In genomic region chr5:108677605-108678295, GRCm38 (mm10) we compare ENCODE assay signal across 8 mouse cellular contexts. TPM values are rescaled to one million over a fixed set of nuclear protein-coding genes. Genes with fewer than 3 reads are reported as not detected.
A peak's percentile ranks its signal among the peaks of the same experiment; 100 is the strongest.
DNase-seq lines count a peak whose midpoint lies in the region; ATAC-seq and TF ChIP-seq lines count a peak whose summit lies in the region.

No protein-coding gene starts in this region.

- no peak for TF ChIP-seq CTCF in cortical plate, adult 2 months (IDR thresholded peaks at IDR 0.05; ENCODE audit: extremely low read depth, insufficient read depth, low read length)
- TF ChIP-seq CTCF in kidney, postnatal 0 days (IDR thresholded peaks at IDR 0.05; ENCODE audit: low read depth): no peak

- peak overlapping the region; percentile 92 for H3K27ac ChIP-seq in cortical plate, adult 2 months (ENCODE audit: insufficient read depth, low read length)
- peak overlapping the region; percentile 88 for H3K27ac ChIP-seq in heart, embryonic 10.5 days
- peak overlapping the region; percentile 64 for H3K27ac ChIP-seq in kidney, postnatal 0 days
- H3K27ac ChIP-seq in limb, embryonic 15.5 days: peak overlapping the region; percentile 86
- peak overlapping the region; percentile 62 for H3K27ac ChIP-seq in neural tube, embryonic 12.5 days

- peak overlapping the region; percentile 54 for H3K4me2 ChIP-seq in kidney, postnatal 0 days (ENCODE audit: low read length)
- peak overlapping the region; percentile 56 for H3K4me2 ChIP-seq in limb, embryonic 15.5 days
- H3K4me2 ChIP-seq in neural tube, embryonic 12.5 days (replicated peaks): peak overlapping the region; percentile 62

- H3K36me3 ChIP-seq in heart, embryonic 10.5 days: peaks cover 14% of the 10 kb centered on the region; the same call in 1 of the 2 replicates
- H3K36me3 ChIP-seq in kidney, postnatal 0 days (ENCODE audit: insufficient read depth, low read length): 0 out of 2 replicates have a peak, but pooled peaks cover 3% of the 10 kb centered on the region
- H3K36me3 ChIP-seq in limb, embryonic 15.5 days: peaks cover 13% of the 10 kb centered on the region
- no peaks in the 10 kb centered on the region for H3K36me3 ChIP-seq in neural tube, embryonic 12.5 days

- peak overlapping the region; percentile 54 for H3K9ac ChIP-seq in kidney, postnatal 0 days (ENCODE audit: low read depth, low read length)
- H3K9ac ChIP-seq in limb, embryonic 15.5 days: 0 out of 2 replicates have a peak overlapping the region, but pooled peaks have one; percentile 1
- peak overlapping the region; percentile 55 for H3K9ac ChIP-seq in neural tube, embryonic 12.5 days

- peak; percentile 50 for DNase-seq in gastrocnemius, postnatal 10 days
- no peak for DNase-seq in gastrocnemius, adult 8-10 months (ENCODE audit: low spot score in 2 of 2)
- DNase-seq in heart, embryonic 10.5 days (ENCODE audit: low spot score): peak; percentile 94
- DNase-seq in kidney, postnatal 0 days (ENCODE audit: low spot score): peak; percentile 81
- no peak for DNase-seq in B cell, adult 2 months

- 3% methylated on average over 25 of the region's 25 CpGs for WGBS in heart, embryonic 10.5 days
- WGBS in kidney, postnatal 0 days: 5% methylated on average over 25 of the region's 25 CpGs
- 6% methylated on average over 25 of the region's 25 CpGs for WGBS in limb, embryonic 15.5 days
- 3% methylated on average over 25 of the region's 25 CpGs for WGBS in neural tube, embryonic 12.5 days

- H3K4me3 ChIP-seq in cortical plate, adult 2 months (ENCODE audit: insufficient read depth, low read length): peak overlapping the region; percentile 11; the same call in 1 of the 2 replicates
- peak overlapping the region; percentile 58 for H3K4me3 ChIP-seq in heart, embryonic 10.5 days
- H3K4me3 ChIP-seq in kidney, postnatal 0 days (replicated peaks; ENCODE audit: low read depth, low read length): peak overlapping the region; percentile 21
- peak overlapping the region; percentile 38 for H3K4me3 ChIP-seq in limb, embryonic 15.5 days
- H3K4me3 ChIP-seq in neural tube, embryonic 12.5 days: peak overlapping the region; percentile 32

- H3K4me1 ChIP-seq in cortical plate, adult 2 months (ENCODE audit: control insufficient read depth, insufficient read depth, low read length): peaks cover 5% of the 10 kb centered on the region; the same call in 1 of the 2 replicates
- peaks cover 17% of the 10 kb centered on the region for H3K4me1 ChIP-seq in heart, embryonic 10.5 days
- peaks cover 13% of the 10 kb centered on the region; the same call in 1 of the 2 replicates for H3K4me1 ChIP-seq in kidney, postnatal 0 days (replicated peaks; ENCODE audit: insufficient read depth, low read length)
- peaks cover 16% of the 10 kb centered on the region for H3K4me1 ChIP-seq in limb, embryonic 15.5 days
- peaks cover 11% of the 10 kb centered on the region; the same call in 1 of the 2 replicates for H3K4me1 ChIP-seq in neural tube, embryonic 12.5 days

- ATAC-seq in kidney, postnatal 0 days (replicated peaks; ENCODE audit: low FRiP score, low read depth): peak; percentile 52
- peak; percentile 75 for ATAC-seq in limb, embryonic 15.5 days (ENCODE audit: insufficient number of reproducible peaks, low FRiP score, low TSS enrichment, low read depth)
- peak; percentile 91 for ATAC-seq in neural tube, embryonic 12.5 days (ENCODE audit: low FRiP score, low read depth)

- peak; percentile 9; the same call in 1 of the 2 replicates for TF ChIP-seq POLR2A in cortical plate, adult 2 months (IDR thresholded peaks at IDR 0.05; ENCODE audit: extremely low read depth, insufficient read depth, low read length)

- H3K9me3 ChIP-seq in heart, embryonic 10.5 days: no peaks in the 10 kb centered on the region
- no peaks in the 10 kb centered on the region for H3K9me3 ChIP-seq in kidney, postnatal 0 days (replicated peaks; ENCODE audit: low read length)
- no peaks in the 10 kb centered on the region for H3K9me3 ChIP-seq in limb, embryonic 15.5 days
- H3K9me3 ChIP-seq in neural tube, embryonic 12.5 days: no peaks in the 10 kb centered on the region

- H3K27me3 ChIP-seq in heart, embryonic 10.5 days (ENCODE audit: insufficient read depth, poor library complexity, severe bottlenecking): no peaks in the 10 kb centered on the region
- H3K27me3 ChIP-seq in kidney, postnatal 0 days (ENCODE audit: insufficient read depth, low read length): no peaks in the 10 kb centered on the region
- H3K27me3 ChIP-seq in limb, embryonic 15.5 days: no peaks in the 10 kb centered on the region
- H3K27me3 ChIP-seq in neural tube, embryonic 12.5 days (replicated peaks): no peaks in the 10 kb centered on the region

RNA-seq across cellular contexts. Expression of gene Slc26a1, which starts 2.4 kb away (rescaled TPM):
- total RNA-seq in gastrocnemius, postnatal 10 days (2021): under 1 TPM; 0.07 to 0.20 TPM
- not detected for total RNA-seq in gastrocnemius, adult 8-10 months (2022)
- 1.2 and 1.4 TPM in 2 replicates for polyA plus RNA-seq in cortical plate, adult 2 months (2012; rRNA removed)
- 0.58 and 0.85 TPM in 2 replicates for polyA plus RNA-seq in heart, embryonic 10.5 days (2016; fragmentation: Nextera tagmentation; extraction: Ambion mirVana)
- polyA plus RNA-seq in kidney, postnatal 0 days (2015; fragmentation: Nextera tagmentation; extraction: Ambion mirVana): 8.5 and 10.1 TPM in 2 replicates
- 0.56 and 0.81 TPM in 2 replicates for polyA plus RNA-seq in limb, embryonic 15.5 days (2015; fragmentation: Nextera tagmentation; extraction: Ambion mirVana)
- polyA plus RNA-seq in neural tube, embryonic 12.5 days (2016; fragmentation: Nextera tagmentation; extraction: Ambion mirVana): 1.2 and 1.6 TPM in 2 replicates

RNA-seq across cellular contexts. Expression of gene Dgkq, which starts 8.3 kb away (rescaled TPM):
- total RNA-seq in gastrocnemius, postnatal 10 days (2021): 1 to 10 TPM; 3.7 to 8.3 TPM
- 1 to 10 TPM; 2.6 to 4.6 (median 3.1) TPM for total RNA-seq in gastrocnemius, adult 8-10 months (2022)
- 54.6 and 58.7 TPM in 2 replicates for polyA plus RNA-seq in cortical plate, adult 2 months (2012; rRNA removed)
- 7.9 and 8.5 TPM in 2 replicates for polyA plus RNA-seq in heart, embryonic 10.5 days (2016; fragmentation: Nextera tagmentation; extraction: Ambion mirVana)
- 6.5 and 6.9 TPM in 2 replicates for polyA plus RNA-seq in kidney, postnatal 0 days (2015; fragmentation: Nextera tagmentation; extraction: Ambion mirVana)
- 15.7 and 17.1 TPM in 2 replicates for polyA plus RNA-seq in limb, embryonic 15.5 days (2015; fragmentation: Nextera tagmentation; extraction: Ambion mirVana)
- polyA plus RNA-seq in neural tube, embryonic 12.5 days (2016; fragmentation: Nextera tagmentation; extraction: Ambion mirVana): 19.8 and 23.5 TPM in 2 replicates

RNA-seq across cellular contexts. Expression of gene Fgfrl1, which starts 14.4 kb away (rescaled TPM):
- 10 to 100 TPM; 67.3 to 80.5 TPM for total RNA-seq in gastrocnemius, postnatal 10 days (2021)
- 10 to 100 TPM; 23.6 to 25.6 (median 24.4) TPM for total RNA-seq in gastrocnemius, adult 8-10 months (2022)
- 35.3 and 35.7 TPM in 2 replicates for polyA plus RNA-seq in cortical plate, adult 2 months (2012; rRNA removed)
- polyA plus RNA-seq in heart, embryonic 10.5 days (2016; fragmentation: Nextera tagmentation; extraction: Ambion mirVana): 29.0 and 31.3 TPM in 2 replicates
- 23.2 and 25.1 TPM in 2 replicates for polyA plus RNA-seq in kidney, postnatal 0 days (2015; fragmentation: Nextera tagmentation; extraction: Ambion mirVana)
- polyA plus RNA-seq in limb, embryonic 15.5 days (2015; fragmentation: Nextera tagmentation; extraction: Ambion mirVana): 32.0 and 36.1 TPM in 2 replicates
- polyA plus RNA-seq in neural tube, embryonic 12.5 days (2016; fragmentation: Nextera tagmentation; extraction: Ambion mirVana): 19.1 and 20.7 TPM in 2 replicates

RNA-seq across cellular contexts. Expression of gene Idua, which starts 17.6 kb away (rescaled TPM):
- total RNA-seq in gastrocnemius, postnatal 10 days (2021): 1 to 10 TPM; 6.3 to 8.0 TPM
- 1 to 10 TPM; 8.3 to 9.8 (median 9.2) TPM for total RNA-seq in gastrocnemius, adult 8-10 months (2022)
- polyA plus RNA-seq in cortical plate, adult 2 months (2012; rRNA removed): 24.0 and 29.1 TPM in 2 replicates
- 15.1 and 16.3 TPM in 2 replicates for polyA plus RNA-seq in heart, embryonic 10.5 days (2016; fragmentation: Nextera tagmentation; extraction: Ambion mirVana)
- 6.3 and 7.4 TPM in 2 replicates for polyA plus RNA-seq in kidney, postnatal 0 days (2015; fragmentation: Nextera tagmentation; extraction: Ambion mirVana)
- 17.8 TPM in 2 replicates for polyA plus RNA-seq in limb, embryonic 15.5 days (2015; fragmentation: Nextera tagmentation; extraction: Ambion mirVana)
- 8.0 and 8.2 TPM in 2 replicates for polyA plus RNA-seq in neural tube, embryonic 12.5 days (2016; fragmentation: Nextera tagmentation; extraction: Ambion mirVana)

RNA-seq across cellular contexts. Expression of gene Tmem175, which starts 48.2 kb away (rescaled TPM):
- total RNA-seq in gastrocnemius, postnatal 10 days (2021): 1 to 10 TPM; 6.8 to 7.8 TPM
- 1 to 10 TPM; 6.9 to 9.2 (median 8.0) TPM for total RNA-seq in gastrocnemius, adult 8-10 months (2022)
- 62.8 and 67.4 TPM in 2 replicates for polyA plus RNA-seq in cortical plate, adult 2 months (2012; rRNA removed)
- polyA plus RNA-seq in heart, embryonic 10.5 days (2016; fragmentation: Nextera tagmentation; extraction: Ambion mirVana): 20.3 and 23.2 TPM in 2 replicates
- 27.8 and 28.1 TPM in 2 replicates for polyA plus RNA-seq in kidney, postnatal 0 days (2015; fragmentation: Nextera tagmentation; extraction: Ambion mirVana)
- polyA plus RNA-seq in limb, embryonic 15.5 days (2015; fragmentation: Nextera tagmentation; extraction: Ambion mirVana): 27.9 and 30.8 TPM in 2 replicates
- polyA plus RNA-seq in neural tube, embryonic 12.5 days (2016; fragmentation: Nextera tagmentation; extraction: Ambion mirVana): 18.1 and 18.3 TPM in 2 replicates

Comparison
In these comparisons a context has a peak if more than half of its experiments do, and no peak if none do; other contexts are left out.
1. DNase-seq: peak in gastrocnemius, postnatal 10 days (single experiment), heart, embryonic 10.5 days (single experiment) and kidney, postnatal 0 days (single experiment); none in gastrocnemius, adult 8-10 months (0 of 2) and B cell, adult 2 months (0 of 2).
2. H3K9ac ChIP-seq: peak in every context shown above with its lines; median percentile 55 in neural tube, embryonic 12.5 days; 54 in kidney, postnatal 0 days; 1 in limb, embryonic 15.5 days.
3. Peak in every context shown above with its lines, with median percentiles within 50 percentile points of each other: H3K27ac ChIP-seq, H3K4me3 ChIP-seq, ATAC-seq and H3K4me2 ChIP-seq.